Mouse (Mus musculus): ENCODE results near the gene Pif1.

Pif1 gene

GRCm38 (mm10) chr9:65562081-65562506 is 24.9 kb upstream of the Pif1 start:
- DNase-seq: no peak

DNA sequence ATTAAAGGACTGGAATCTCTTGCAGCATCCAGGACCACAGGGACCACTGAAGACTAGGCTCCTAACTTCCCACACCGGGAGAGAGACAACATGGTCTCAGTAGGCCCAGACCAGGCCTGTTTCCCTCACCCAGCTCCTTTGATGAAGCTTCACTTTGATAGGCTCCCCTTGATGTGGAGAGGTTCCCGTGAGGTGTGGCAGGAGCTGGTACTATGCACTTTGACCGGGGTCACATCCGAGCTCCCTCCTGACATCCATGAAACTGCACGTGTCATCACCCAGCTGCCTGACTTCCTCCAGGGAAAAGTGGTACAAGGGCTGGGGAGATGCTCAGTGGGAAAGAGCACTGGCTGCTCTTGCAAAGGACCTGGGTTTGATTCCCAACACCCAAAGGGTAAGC is 23.9 kb upstream of the Pif1 start:
- no peak for DNase-seq

DNA sequence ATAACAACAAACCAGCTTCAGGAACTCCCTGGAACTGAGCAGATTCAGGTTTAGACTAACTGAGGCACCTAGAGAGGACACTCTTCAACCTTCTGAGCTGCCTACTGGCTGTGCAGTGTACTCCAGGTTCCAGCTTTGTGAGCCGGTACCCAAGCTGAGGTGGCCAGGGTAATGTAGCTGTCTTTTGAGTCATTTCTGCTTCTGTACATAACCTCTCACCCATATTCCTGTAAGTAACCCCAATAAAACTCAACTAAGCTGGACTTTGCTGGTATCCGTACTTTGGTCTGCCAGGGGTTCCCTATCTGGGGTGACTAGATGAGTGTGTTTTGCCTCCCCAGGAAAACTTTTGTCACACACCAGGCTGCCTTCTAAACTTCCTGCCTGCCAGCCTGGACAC is 22.3 kb upstream of the Pif1 start:
- no peak for DNase-seq

- no peak for DNase-seq
Measured at GRCm38 (mm10) chr9:65568787-65569186, 18.2 kb upstream of the Pif1 start.

DNA sequence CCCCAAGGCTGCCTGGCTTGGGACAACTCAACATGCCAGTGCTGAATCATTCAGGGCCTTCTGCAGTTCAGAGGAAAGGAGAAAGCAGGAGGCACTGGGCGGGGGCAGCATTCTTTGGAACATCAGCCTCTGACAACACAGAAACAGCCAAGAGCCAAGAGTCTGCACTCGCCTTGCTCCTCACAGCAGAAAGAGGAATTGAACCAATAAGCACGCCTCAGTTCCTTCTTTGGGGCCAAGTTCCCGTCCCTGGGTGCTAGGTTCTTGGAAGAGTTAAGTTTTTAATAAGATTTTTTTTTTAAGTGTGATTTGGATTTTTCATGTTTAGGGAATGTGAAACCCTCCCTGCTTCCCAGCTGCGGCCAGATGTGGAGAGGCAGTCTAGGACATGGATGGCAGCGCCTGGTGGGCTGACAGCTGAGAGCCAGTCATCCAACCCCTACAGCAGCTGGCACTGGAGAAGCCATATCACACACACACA is 17.4 kb upstream of the Pif1 start:
- DNase-seq: peak; percentile 36

DNA sequence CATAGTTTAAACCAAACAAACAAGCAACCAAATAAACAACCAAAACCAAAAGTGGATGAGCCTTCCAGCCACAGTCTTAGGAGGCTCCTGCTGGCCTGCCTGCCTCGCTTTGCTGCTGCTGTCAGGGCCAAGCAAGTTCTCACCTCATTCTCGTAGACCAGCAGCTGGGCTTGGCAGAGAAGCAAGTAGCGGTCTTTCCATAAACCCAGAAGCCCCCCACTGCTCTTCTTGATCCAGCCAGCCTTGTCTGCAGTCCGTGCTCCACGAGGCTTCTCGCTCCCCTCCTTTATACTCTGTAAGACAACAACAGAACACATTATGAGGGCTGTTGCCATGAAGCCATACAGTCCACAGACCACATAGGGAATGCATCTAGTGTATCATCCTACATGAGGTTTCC is 14.1 kb upstream of the Pif1 start:
- DNase-seq: no peak

GRCm38 (mm10) chr9:65574513-65575392 is 12.2 kb upstream of the Pif1 start:
- DNase-seq: peak; percentile 78

GRCm38 (mm10) chr9:65575393-65576196 is 11.4 kb upstream of the Pif1 start:
- peak; percentile 60 for DNase-seq

GRCm38 (mm10) chr9:65576861-65577510 is 10.0 kb upstream of the Pif1 start:
- DNase-seq: no peak

DNA sequence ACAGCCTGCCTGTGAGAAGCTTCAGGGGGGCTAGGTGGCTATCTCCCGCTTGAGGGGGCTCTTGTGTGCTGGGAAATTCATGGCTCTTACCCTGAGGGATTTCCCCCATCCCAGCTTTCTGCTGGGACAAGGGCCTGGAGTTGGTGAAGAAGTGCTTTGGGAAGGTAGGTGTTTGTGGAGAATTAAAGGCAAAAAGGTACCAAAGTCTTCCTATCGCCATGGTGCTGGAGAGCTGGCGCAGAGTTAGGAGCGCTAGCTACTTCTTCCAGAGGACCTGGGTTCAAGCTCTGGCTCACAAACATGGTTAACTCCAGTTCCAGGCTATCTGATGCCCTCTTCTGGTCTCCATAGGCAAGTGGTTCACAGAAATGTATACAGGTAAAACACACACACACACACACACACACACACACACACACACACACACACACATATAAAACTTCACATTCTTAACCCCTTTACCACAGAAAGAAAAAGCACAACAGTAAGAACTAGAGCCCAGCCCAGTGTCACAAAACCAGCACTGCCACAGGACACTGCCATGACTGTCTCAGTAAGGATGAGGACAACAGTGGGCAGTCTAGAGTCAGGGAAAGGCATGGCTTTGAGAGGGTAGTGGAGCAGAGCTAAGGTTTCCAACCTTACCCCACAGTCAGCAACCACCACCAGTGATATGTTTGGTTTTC is 9.3 kb upstream of the Pif1 start:
- no peak for DNase-seq

DNA sequence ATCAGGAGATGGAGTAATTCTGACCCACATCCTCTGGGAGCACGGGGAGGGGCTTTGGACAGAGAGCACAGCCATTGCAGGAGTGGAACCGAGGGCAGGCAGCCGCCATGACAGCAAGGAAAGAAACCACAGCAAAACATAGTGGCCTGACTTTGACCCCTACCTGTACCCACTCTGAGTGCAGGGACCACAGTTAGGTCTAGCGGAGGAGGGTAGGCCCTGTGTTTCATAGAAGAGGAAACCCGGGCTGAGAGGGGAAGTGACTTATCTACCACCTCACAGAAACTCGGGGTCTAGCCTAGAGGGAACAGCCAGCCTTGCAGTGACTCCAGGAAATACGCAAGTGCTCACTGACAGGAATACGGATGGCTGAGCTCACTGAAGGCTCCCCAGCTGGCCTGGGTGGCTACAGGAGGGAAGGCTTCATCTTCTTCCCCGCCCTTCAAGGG is 8.1 kb upstream of the Pif1 start:
- peak; percentile 66 for DNase-seq

- DNase-seq: peak; percentile 99
Measured at GRCm38 (mm10) chr9:65579781-65580371, 7.1 kb upstream of the Pif1 start, which contains the start of gene Plekho2. Plekho2 (minus strand) TSS chr9:65580040.

GRCm38 (mm10) chr9:65580401-65581256 is 6.3 kb upstream of the Pif1 start:
- DNase-seq: peak; percentile 91

- DNase-seq: peak; percentile 84
Measured at GRCm38 (mm10) chr9:65583045-65583444, 3.9 kb upstream of the Pif1 start.

DNA sequence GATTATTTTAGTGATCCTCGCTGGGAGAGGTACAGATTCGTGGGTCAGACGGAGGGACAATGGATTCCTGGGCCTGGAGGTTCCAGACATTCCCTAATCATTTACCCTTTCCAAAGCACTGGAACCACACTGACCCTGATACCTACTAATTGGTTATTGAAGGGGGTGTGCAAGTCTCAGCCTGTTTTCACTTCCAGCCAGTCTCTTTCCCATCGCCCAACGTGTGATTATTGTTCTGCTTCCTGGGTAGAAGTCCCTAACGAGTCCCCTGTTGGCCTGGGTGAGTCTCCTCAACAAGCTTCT is 261 bp downstream of the Pif1 start:
- no peak for DNase-seq

DNA sequence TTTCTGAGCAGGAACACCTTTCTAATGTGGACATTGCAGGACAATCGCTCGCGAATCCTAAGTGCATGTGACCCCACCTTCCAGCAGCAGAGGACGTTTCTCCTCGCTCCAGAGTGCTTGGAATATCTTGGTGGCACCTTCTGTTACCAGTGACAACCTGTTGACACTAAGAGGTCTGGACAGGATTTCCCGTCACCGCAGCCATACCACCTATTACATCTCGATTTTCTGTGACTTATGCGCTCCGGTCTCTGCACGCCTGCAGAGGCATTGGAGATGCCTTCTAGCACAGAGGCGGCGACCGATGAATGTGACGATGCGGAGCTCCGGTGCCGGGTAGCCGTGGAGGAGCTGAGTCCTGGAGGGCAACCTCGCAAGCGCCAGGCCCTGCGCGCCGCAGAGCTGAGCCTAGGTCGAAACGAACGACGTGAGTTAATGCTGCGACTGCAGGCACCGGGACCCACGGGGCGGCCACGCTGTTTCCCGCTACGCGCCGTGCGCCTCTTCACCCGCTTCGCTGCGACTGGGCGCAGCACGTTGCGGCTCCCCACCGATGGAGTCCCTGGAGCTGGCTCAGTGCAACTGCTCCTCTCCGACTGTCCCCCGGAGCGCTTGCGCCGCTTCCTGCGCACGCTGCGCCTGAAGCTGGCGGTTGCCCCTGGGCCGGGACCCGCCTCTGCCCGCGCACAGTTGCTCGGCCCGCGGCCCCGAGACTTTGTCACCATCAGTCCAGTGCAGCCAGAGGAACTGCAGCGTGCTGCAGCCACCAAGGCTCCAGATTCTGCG is 806 bp downstream of the Pif1 start:
- DNase-seq: peak; percentile 67

GRCm38 (mm10) chr9:65589091-65589490 is 2.1 kb downstream of the Pif1 start:
- no peak for DNase-seq

GRCm38 (mm10) chr9:65592721-65593120 is 5.8 kb downstream of the Pif1 start:
- no peak for DNase-seq

DNA sequence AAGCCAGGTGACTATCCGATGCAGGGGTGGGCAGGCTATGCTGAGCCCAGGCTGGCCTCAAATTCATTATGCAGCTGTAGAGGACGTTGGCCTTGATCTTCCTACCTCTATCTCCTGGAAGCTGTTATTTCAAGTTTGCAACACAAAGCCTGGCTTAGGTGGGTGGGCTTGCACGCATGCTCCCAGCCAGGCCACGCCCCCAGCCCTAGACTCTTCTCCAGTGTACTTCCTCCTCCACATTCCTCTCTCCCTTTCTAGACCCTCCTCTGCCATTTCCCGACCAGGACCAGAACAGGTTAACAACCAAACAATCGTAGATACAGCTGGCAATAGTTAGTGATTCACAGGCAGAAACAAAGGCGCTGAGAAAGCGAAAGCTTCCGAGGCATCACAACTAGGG is 6.6 kb downstream of the Pif1 start:
- no peak for DNase-seq

- DNase-seq: peak; percentile 45
Measured at GRCm38 (mm10) chr9:65598765-65599249, 11.8 kb downstream of the Pif1 start.

Measured in liver (tissue).